Mouse (Mus musculus): ENCODE measurements around the gene Chd1l.

Chd1l gene

GRCm38 (mm10) chr3:97609845-97610410 lies at the start of gene Chd1l:
Chd1l (minus strand) TSS chr3:97610203.
- peak; percentile 96 for DNase-seq

GRCm38 (mm10) chr3:97659746-97660145 lies 49.7 kb upstream of the Chd1l start:
- no peak for DNase-seq

DNA sequence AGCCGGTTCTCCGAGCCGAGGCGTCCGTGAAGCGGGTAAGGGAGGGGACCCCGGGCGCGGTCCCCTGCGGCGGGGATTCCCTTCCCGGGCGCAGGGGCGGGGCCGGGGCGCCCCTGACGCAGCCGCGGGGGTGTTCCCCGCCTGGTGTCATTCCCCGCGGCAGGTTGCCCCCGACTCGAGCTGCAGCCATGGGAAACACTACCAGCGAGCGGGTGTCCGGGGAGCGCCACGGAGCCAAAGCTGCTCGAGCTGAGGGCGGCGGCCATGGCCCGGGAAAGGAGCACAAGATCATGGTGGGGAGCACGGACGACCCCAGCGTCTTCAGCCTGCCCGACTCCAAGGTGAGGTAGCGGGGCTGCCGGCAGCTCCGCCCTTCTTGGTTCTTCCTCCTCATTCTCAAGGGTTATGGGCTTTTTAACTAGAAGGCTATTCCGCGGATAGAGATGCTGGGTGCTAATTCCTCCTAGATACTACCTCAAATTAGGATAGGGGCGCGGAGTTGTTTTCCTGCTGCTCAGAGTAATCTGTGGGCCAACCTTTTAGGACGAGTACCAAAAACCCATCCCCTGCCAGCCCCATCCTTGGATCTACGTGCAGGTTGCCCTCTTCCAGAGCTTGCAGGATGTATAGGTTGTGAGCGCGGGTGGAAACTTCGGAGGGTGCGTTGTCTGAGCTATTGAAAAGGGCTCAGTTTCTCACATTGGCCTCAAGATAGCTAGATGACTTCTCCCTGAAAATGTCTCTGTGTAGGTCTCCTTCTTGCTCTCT lies 48.6 kb upstream of the Chd1l start:
- DNase-seq = peak; percentile 84

- DNase-seq = peak; percentile 100
Observed at GRCm38 (mm10) chr3:97657655-97658411, 47.8 kb upstream of the Chd1l start, which contains the start of gene Prkab2. Prkab2 (plus strand) TSS chr3:97658193.

- DNase-seq = peak; percentile 74
Observed at GRCm38 (mm10) chr3:97654901-97655300, 44.9 kb upstream of the Chd1l start.

- no peak for DNase-seq
Observed at GRCm38 (mm10) chr3:97653781-97654180, 43.8 kb upstream of the Chd1l start.

GRCm38 (mm10) chr3:97651604-97652003 lies 41.6 kb upstream of the Chd1l start:
- DNase-seq = no peak

- DNase-seq = no peak
Observed at GRCm38 (mm10) chr3:97649469-97649868, 39.5 kb upstream of the Chd1l start.

- no peak for DNase-seq
Observed at GRCm38 (mm10) chr3:97649022-97649421, 39.0 kb upstream of the Chd1l start.

DNA sequence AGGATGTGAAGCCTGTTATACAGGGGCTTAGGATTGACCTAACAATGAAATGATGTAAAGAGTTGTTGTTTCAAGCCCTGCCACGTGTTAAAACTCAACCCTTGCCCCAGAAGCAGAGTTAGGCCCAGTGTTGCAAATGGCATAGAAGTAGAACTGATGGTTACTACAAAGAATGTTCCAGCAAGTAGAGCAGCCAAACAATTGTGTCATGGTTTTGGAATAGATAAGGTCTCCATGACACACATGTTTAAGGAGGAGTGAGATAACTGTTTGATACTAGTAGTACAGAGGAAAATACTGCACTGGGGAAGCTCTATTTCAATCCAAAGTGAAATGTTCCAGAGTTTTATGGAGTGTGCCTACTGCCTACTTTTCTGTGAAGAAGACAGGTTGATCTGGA lies 38.5 kb upstream of the Chd1l start:
- no peak for DNase-seq

DNA sequence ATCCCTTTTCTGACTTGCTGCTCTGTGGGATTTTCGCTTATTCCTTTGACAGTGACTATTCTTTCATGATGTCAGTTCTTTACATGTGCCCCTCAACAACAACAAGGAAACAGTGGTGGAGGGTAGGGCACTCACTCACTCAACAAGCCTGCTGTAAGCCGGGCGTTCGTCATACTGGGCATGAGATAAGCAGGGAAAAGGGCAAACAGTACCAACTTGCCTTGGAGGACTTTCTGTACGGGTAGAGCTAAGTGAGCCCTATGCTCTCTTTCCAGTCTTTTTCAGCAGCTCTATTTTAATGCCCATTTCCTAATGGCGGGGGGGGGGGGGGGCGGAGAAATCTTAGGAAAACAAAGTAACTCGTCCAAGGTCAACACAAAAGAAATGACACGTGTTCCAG lies 32.0 kb upstream of the Chd1l start:
- DNase-seq = no peak

DNA sequence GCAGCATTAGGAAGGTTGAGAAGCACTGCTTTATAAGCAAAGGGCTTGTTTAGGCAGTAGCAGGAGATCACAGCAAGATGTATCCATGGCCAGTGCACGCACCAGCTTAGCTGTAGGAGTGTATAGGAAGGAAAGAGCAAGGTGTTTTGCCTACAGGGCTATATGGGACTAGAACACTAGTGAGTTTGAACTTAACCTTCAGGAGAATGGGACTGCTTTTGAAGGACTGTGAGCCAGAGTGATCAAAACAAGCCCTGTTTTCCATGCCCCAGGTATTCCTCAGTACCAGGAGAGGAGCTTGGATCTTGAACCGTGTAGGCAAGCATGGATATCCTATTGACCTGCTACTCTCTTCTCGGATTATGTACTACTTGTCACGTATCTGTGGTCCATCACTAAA lies 31.4 kb upstream of the Chd1l start:
- DNase-seq = no peak

DNA sequence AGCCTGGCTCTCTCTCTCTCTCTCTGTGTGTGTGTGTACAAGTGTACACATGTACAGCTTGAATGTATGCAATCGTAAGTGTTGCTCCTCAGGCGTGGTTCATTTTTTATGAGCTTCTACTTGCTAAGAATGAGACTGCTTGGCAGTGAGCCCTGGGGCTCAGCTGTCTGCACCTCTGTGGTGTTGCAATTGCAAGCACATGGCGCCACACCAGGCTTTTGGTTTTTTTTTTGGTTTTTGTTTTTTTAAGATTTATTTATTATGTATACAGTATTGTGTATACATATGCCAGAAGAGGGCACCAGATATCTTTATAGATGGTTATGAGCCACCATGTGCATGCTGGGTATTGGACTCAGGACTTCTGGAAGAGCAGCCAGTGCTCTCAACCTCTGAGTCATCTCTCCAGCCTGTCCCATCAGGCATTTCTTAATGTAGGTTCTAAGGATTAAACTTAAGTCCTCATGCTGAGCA lies 24.3 kb upstream of the Chd1l start:
- DNase-seq = no peak

DNA sequence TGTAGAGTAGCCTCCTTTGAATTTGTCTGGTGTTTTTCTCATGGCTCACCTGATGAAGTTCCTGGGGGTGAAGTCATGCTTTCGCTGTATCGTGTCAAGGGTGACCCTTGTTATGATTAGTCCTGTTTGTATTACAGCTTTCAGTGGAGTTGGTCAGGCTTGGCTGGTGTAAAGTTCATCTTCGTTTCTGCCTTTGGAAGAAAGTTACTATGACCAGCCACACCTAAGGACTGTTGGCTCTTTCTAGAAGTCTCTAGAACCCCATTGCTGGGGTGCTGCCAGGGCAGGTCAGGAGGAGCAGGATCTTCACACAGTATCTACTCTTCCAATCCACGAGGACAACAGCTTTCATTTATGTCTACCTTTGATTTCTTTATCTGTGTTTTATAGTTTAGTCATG lies 23.5 kb upstream of the Chd1l start:
- no peak for DNase-seq

DNA sequence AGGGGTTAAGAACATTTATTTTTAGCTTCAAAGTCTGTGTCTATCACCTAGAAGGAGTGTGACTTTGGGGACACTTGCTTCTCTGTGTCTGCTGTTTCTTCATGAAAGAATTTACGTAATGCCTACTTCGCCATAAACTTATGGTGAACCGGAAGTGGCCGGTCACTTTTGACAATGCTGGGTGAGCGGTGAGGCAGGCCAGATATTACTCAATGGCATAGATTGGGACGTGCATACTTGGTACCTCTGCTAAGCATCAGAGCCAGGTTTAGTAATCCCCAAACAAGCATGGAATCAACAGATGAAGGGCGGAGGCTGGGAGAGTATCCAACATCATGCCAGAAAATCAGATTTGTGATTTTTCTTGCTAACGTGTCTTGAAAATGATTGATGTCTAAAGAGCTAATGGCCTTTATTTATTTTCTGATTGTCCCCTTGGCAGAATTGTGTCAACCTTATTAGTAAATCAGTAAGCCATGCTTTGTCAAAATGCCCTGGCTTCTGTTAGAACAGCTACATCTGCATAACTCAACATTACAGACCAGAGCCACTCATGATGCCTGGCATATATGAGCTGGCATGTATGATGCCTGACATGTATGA lies 21.4 kb upstream of the Chd1l start:
- DNase-seq = no peak

GRCm38 (mm10) chr3:97630746-97631145 lies 20.7 kb upstream of the Chd1l start:
- no peak for DNase-seq

DNA sequence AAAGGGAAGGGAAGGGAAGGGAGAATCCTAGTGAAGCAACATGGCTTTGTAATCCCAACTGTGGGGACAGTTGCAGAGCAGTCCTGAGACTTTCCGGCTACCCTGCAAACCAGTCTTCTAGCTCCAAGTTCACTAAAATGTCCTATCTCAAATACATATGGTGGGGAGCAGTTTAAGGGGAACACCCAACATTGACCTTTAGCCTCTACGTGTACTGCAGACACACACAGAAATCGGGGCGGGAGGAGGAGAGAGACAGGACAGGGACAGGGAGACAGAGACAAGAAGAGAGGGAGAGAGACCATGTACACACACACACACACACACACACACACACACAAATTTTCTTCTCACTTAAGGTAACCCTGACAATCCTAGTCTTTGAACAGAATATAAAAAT lies 19.9 kb upstream of the Chd1l start:
- DNase-seq = no peak

GRCm38 (mm10) chr3:97628391-97629001 lies 18.5 kb upstream of the Chd1l start, which contains the start of gene Fmo5:
Fmo5 (plus strand) TSS chr3:97628804.
- peak; percentile 82 for DNase-seq

- DNase-seq = no peak
Observed at GRCm38 (mm10) chr3:97627893-97628292, 17.9 kb upstream of the Chd1l start.

DNA sequence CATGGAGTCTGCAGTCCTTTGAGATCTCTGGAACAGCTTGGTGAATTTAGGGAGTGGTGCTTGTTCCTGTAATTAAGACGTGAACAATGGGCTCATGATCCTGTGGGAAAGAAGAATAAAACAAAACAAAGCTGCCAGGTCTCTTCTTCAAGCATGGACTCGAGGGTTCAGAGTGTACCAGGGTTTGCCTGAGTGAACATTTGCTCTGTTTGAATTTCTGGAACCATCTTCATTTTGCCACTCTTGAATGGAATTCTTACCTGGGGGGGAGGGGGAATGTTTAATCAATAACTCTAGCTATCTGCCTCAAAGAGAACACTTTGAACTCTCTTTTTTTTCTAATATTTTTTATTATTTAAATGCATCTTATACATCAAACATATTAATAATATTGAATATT lies 14.6 kb upstream of the Chd1l start:
- DNase-seq = no peak

- DNase-seq = no peak
Observed at GRCm38 (mm10) chr3:97620657-97621056, 10.7 kb upstream of the Chd1l start.

DNA sequence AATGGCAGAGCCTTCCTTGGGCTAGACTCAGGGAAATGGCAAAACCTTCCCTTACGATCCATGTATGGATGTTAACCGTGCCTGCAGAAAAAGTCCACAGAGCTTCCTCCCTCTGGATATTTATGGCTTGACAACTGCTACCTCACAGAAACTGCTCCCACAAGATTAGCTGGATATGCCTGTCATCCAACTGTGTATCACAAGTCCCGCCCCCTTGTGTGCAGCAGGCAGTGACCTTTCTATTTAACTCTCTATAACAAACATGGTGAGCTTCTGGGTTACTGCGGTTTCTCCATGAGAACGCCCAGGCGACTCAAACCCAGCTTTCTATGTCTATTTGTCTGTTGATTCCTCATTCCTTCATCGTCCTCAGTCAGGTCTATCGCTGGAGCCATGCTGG lies 7.9 kb upstream of the Chd1l start:
- DNase-seq = no peak
